Mouse (Mus musculus) myocyte (in vitro differentiated cells): ENCODE measurements at regions not wholly inside any gene's neighbourhood (a gene's known extent, or its start where the extent isn't known, plus 50 kb on each side); places are given as distances from the start of the nearest gene placed in this dataset.

ENCODE experiments used
- H3K27me3 ChIP-seq: one replicate; pipeline ENCODE4 v1.6.1; 2011; ENCODE audit not compliant: control insufficient read depth, insufficient read depth, insufficient read length
- H3K36me3 ChIP-seq: one replicate; pipeline ENCODE4 v1.6.1; 2011; ENCODE audit not compliant: control insufficient read depth, insufficient read depth
- H3K4me2 ChIP-seq: one replicate; pipeline ENCODE4 v1.6.1; 2011; ENCODE audit warnings: low read depth, control low read depth
- H3K4me3 ChIP-seq: one replicate; pipeline ENCODE4 v1.5.1; 2011; ENCODE audit warnings: mild to moderate bottlenecking, control low read depth, moderate library complexity
- H3K79me2 ChIP-seq: one replicate; pipeline ENCODE4 v1.6.1; 2011; ENCODE audit not compliant: control insufficient read depth, insufficient read depth
- H3ac ChIP-seq: one replicate; pipeline ENCODE4 v1.6.1; 2011; ENCODE audit not compliant: control insufficient read depth, insufficient read length
- CEBPB ChIP-seq: IDR thresholded peaks from 2 replicates; pipeline ENCODE4 v1.6.1; 2011; ENCODE audit warnings: mild to moderate bottlenecking, moderate library complexity; ENCODE audit not compliant: poor library complexity, insufficient read depth, severe bottlenecking
- E2F4 ChIP-seq: IDR thresholded peaks from one replicate; pipeline ENCODE4 v1.6.1; 2011; ENCODE audit warnings: mild to moderate bottlenecking, control low read depth, moderate library complexity; ENCODE audit not compliant: insufficient read depth
- MAX ChIP-seq: IDR thresholded peaks from one replicate; pipeline ENCODE4 v1.6.1; 2011; ENCODE audit warnings: low read depth, mild to moderate bottlenecking, control low read depth
- MYOD1 ChIP-seq, 3 experiments: IDR thresholded peaks; one replicate each; pipeline ENCODE4 v1.6.1; 2011; ENCODE audit warnings: control low read depth in 2 of 3, low read depth in 2 of 3, mild to moderate bottlenecking in 2 of 3, moderate library complexity in 1 of 3; ENCODE audit not compliant: insufficient read length in 2 of 3, control insufficient read depth in 1 of 3
- MYOG ChIP-seq, 3 experiments: IDR thresholded peaks; one replicate each; pipeline ENCODE4 v1.6.1; 2011; ENCODE audit warnings: control low read depth in 2 of 3, low read depth in 2 of 3, mild to moderate bottlenecking in 2 of 3; ENCODE audit not compliant: insufficient read length in 2 of 3, control insufficient read depth in 1 of 3, insufficient read depth in 1 of 3
- POLR2A ChIP-seq: IDR thresholded peaks from one replicate; pipeline ENCODE4 v1.6.1; 2011; ENCODE audit warnings: low read depth, mild to moderate bottlenecking, control low read depth, moderate library complexity; ENCODE audit not compliant: insufficient read length
- POLR2AphosphoS2 ChIP-seq: IDR thresholded peaks from one replicate; pipeline ENCODE4 v1.6.1; 2011; ENCODE audit warnings: low read depth, control low read depth; ENCODE audit not compliant: insufficient read length
- REST ChIP-seq: IDR thresholded peaks from one replicate; pipeline ENCODE4 v1.6.1; 2011; ENCODE audit warnings: mild to moderate bottlenecking, control low read depth, moderate library complexity; ENCODE audit not compliant: insufficient read depth, insufficient read length
- SRF ChIP-seq: IDR thresholded peaks from one replicate; pipeline ENCODE4 v1.6.1; 2011; ENCODE audit warnings: low read depth; ENCODE audit not compliant: control insufficient read depth, insufficient read length
- TCF12 ChIP-seq: IDR thresholded peaks from one replicate; pipeline ENCODE4 v1.6.1; 2011; ENCODE audit warnings: mild to moderate bottlenecking, control low read depth; ENCODE audit not compliant: poor library complexity, insufficient read depth, severe bottlenecking
- TCF3 ChIP-seq: IDR thresholded peaks from one replicate; pipeline ENCODE4 v1.6.1; 2011; ENCODE audit warnings: low read depth, control low read depth; ENCODE audit not compliant: insufficient read length
- USF1 ChIP-seq: IDR thresholded peaks from one replicate; pipeline ENCODE4 v1.6.1; 2011; ENCODE audit warnings: low read depth, mild to moderate bottlenecking, control low read depth, moderate library complexity

DNA sequence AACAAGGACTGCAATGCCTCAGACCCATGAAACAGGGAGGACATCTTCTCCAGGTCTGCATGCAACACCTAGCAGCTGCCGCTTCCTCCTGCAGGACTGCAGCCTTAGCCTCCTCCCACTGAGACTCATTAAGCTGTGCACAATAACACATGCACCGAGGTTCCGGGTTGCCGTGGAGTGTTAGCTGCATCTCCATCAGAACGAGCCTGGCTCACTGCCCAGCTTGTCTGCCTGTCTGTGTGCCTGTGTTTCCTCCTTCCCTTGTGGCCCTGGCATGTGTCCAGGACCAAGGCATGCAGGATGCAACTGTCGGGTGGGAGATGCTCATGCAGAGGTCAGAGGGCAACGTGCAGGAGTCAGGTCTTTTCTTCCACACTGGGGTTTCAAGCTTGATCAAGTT lies 131.4 kb upstream of the Zfp618 start:
- no peak for TF ChIP-seq SRF
- TF ChIP-seq TCF3, result no peak
- TF ChIP-seq MYOD1 (IDR thresholded peaks at IDR 0.05; ENCODE audit: control insufficient read depth in 1 of 3, insufficient read length in 2 of 3, low read depth in 2 of 3), result no peak
- TF ChIP-seq MAX, result no peak
- TF ChIP-seq CEBPB, result no peak
- H3K79me2 ChIP-seq, result no peaks in the 10 kb centered on the region
- no peak overlapping the region for H3ac ChIP-seq
- H3K4me2 ChIP-seq, result no peak overlapping the region
- no peak overlapping the region for H3K4me3 ChIP-seq
- no peaks in the 10 kb centered on the region for H3K36me3 ChIP-seq
- H3K27me3 ChIP-seq, result peaks cover 5% of the 10 kb centered on the region

DNA sequence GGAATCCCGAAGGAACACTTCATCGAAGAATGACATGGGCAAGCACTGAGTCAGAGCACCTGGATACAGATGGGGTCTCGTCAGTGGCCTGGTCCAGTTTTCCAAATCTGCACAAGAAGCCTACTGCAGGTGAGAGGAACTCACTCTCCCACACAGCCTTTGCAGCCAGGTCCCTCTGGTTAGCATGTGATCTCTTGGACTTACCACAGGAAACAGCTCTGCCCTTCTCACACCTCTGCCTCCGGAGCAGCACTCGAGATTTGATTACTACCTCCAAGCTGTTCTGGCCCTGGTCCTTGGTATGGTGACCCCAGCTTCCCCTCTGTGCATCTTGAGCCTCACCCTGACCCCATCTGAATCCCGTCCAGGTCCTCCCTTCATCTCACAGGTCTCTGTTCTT lies 128.5 kb upstream of the Zfp618 start:
- Histone ChIP-seq H3K27me3 (peaks cover 10% of the 10 kb centered on the region), H3ac (no peak overlapping the region), H3K79me2 (no peaks in the 10 kb centered on the region), H3K36me3 (no peaks in the 10 kb centered on the region), H3K4me3 (no peak overlapping the region), H3K4me2 (no peak overlapping the region)
- no peak for TF ChIP-seq REST
- no peak for TF ChIP-seq TCF12
- no peak for TF ChIP-seq POLR2A
- no peak for TF ChIP-seq USF1
- no peak for TF ChIP-seq SRF
- no peak for TF ChIP-seq MAX
- no peak for TF ChIP-seq MYOD1 (IDR thresholded peaks at IDR 0.05; ENCODE audit: control insufficient read depth in 1 of 3, insufficient read length in 2 of 3, low read depth in 2 of 3)
- TF ChIP-seq E2F4, result no peak
- no peak for TF ChIP-seq CEBPB
- no peak for TF ChIP-seq MYOG (IDR thresholded peaks at IDR 0.05; ENCODE audit: control insufficient read depth in 1 of 3, insufficient read depth in 1 of 3, insufficient read length in 2 of 3, low read depth in 2 of 3)
- no peak for TF ChIP-seq TCF3
- no peak for TF ChIP-seq POLR2AphosphoS2

DNA sequence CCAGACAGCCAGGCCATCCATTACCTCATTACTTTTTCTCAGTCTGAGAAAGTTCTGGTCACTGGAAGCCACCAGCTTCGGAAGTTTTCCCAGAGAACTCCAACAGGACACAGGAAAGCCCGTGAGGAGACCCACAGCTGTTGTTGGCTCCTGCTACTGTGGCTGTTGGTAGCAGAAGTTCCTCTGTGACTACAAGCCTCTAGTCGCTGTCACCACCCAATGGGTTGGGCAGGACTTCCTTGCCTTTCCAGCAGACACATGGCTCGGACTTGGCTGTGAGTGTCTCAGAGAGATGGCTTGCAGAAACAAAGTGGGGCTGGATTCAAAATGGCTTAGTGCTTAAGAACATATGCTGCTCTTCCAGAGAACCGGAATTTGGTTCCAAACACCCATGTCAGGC lies 114.8 kb upstream of the Zfp618 start:
- Histone ChIP-seq H3K36me3 (no peaks in the 10 kb centered on the region), H3K27me3 (peaks cover 10% of the 10 kb centered on the region), H3K4me2 (no peak overlapping the region), H3ac (no peak overlapping the region), H3K4me3 (no peak overlapping the region), H3K79me2 (no peaks in the 10 kb centered on the region)
- TF ChIP-seq TCF12 (no peak), REST (no peak), SRF (no peak), USF1 (no peak), POLR2A (no peak), TCF3 (no peak), MAX (no peak), MYOD1 (IDR thresholded peaks at IDR 0.05; ENCODE audit: control insufficient read depth in 1 of 3, insufficient read length in 2 of 3, low read depth in 2 of 3) (no peak), MYOG (IDR thresholded peaks at IDR 0.05; ENCODE audit: control insufficient read depth in 1 of 3, insufficient read depth in 1 of 3, insufficient read length in 2 of 3, low read depth in 2 of 3) (no peak), E2F4 (no peak), POLR2AphosphoS2 (no peak), CEBPB (no peak)

DNA sequence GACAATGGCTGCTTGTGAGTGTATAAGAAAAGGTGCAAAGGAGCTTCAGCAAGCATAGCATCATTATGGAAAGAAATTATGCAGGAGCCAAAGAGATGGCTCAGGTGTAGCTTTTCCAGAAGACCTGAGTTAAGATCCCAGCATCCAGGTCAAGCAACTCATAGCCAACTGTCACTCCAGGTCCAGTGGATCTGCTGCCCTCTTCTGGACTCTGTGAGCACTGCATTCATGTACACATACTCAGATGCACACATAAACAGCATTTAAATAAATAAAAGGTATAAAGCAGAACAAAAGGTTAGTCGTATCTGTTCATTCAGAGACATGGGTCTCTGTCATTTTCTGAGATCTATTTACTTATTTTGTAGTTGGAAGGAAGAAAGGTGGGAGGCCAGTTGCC lies 112.0 kb upstream of the Zfp618 start:
- Histone ChIP-seq H3K27me3 (peaks cover 21% of the 10 kb centered on the region), H3K79me2 (no peaks in the 10 kb centered on the region), H3K4me2 (no peak overlapping the region), H3K4me3 (no peak overlapping the region), H3K36me3 (no peaks in the 10 kb centered on the region), H3ac (no peak overlapping the region)
- no peak for TF ChIP-seq POLR2A

DNA sequence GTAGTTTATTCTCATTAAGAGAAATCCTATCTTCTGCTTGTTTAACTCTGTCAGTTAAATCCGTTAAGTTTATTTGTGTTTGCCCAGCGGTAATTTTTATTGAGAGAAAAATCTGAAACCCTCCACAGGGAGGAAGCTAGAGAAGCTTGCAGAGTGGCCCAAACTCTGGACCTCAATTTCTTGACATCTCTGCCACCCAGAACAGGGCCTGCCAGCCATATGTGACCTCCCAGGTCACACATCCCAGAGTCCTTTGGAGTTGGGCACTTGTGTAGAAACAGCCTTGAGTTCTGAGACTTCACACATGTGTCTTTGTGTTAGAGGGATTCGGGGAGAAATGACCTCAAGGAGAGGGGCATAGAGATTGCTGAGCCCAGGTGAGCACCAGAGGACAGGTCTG lies 109.0 kb upstream of the Zfp618 start:
- Histone ChIP-seq H3K36me3 (no peaks in the 10 kb centered on the region), H3K4me2 (no peak overlapping the region), H3K4me3 (no peak overlapping the region), H3K79me2 (no peaks in the 10 kb centered on the region), H3K27me3 (peaks cover 22% of the 10 kb centered on the region), H3ac (no peak overlapping the region)
- TF ChIP-seq USF1 (no peak), MAX (no peak), TCF12 (no peak), SRF (no peak), E2F4 (no peak), MYOD1 (IDR thresholded peaks at IDR 0.05; ENCODE audit: control insufficient read depth in 1 of 3, insufficient read length in 2 of 3, low read depth in 2 of 3) (no peak), POLR2A (no peak), MYOG (IDR thresholded peaks at IDR 0.05; ENCODE audit: control insufficient read depth in 1 of 3, insufficient read depth in 1 of 3, insufficient read length in 2 of 3, low read depth in 2 of 3) (no peak), REST (no peak)
